Mouse (Mus musculus) right cerebral cortex, postnatal 4 days (tissue): ENCODE measurements around the gene Etl4.

Source experiments
- DNase-seq: peaks from one replicate; pipeline ENCODE4 v3.0.0-alpha.2; 2022

Gene Etl4

DNA sequence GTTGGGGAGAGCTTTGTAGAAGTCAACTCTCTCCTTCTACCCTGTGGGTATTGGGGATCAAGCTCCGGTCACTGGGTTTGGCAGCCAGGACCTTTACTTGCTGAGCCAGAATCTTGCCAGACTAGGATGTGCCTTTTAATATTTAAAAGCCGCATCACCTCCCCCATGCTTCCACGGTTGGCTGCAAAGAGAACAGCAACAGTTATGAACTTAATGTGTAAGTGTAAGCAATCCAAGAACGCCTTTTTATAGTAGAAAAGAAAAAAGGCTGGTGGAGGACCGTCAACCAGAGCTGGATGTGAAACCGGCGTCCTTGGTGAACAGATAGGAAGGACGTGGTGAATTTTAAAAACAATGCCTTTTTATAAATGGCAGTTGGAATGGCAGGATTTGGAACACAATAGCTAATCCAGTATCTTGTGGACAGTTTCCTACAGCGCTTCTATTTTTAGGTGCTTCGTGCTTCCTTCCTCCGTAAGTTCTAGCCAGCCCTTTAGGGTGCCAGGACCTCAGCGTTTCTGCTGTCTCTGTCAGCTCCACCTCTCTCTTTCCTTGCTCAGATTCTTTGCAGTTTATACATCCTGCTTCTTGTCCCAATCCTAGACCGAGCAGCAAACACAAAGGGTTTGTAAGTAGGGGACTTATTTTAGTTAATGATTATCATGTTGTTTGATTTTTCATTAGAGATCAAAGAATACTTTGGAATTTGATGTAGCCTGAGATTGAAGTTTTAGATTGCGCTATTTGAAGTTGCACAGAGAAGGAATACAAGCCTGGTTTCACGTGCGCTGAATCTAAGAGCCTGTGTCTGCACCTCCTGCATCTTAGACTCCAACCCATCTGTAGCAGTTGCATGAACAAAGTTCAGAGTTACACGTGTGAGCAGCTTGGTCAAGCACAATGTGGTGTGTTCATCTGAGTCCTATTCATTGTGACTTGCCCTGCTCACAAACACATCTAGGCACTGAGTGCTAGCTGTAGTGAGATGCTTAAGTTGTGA is 535.9 kb downstream of the Etl4 start:
- DNase-seq, result no peak

DNA sequence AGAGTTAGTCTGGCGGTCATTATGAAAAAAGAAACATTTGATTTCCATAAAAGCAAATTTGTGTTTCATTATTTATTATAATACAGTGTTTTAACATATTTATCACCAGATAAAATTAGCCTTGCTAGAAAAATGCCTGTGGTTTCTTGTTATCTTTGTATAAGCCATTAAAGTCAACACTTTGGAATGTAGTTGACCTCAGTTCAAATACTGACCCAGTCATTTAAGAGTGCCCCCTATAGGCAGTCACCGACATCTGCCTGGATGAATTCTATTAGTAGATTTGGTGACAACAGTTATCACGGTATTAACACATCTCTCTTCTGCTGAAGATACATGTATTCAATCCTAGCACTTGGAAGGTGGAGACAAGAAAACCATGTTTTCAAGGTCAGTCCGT is 536.6 kb downstream of the Etl4 start:
- DNase-seq, result no peak

DNA sequence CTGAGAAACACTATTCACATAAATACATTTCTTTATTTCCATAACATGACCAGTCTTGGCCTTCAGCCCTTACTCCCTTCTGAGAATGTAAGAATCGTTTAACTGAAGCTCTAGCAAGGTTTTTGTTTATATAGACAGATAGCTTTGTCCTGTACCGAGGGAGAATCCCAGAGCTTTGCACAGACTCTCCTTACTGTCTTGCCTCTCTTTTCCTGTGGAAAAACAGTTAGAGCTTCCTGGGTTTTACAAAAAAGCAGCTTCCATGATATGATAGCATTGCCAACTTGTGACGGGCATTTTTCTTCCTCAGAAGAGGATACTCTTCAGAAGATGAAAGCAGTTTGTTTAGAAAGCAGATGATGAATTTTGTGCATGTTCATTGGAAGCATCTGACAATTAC is 541.4 kb downstream of the Etl4 start:
- no peak for DNase-seq

DNA sequence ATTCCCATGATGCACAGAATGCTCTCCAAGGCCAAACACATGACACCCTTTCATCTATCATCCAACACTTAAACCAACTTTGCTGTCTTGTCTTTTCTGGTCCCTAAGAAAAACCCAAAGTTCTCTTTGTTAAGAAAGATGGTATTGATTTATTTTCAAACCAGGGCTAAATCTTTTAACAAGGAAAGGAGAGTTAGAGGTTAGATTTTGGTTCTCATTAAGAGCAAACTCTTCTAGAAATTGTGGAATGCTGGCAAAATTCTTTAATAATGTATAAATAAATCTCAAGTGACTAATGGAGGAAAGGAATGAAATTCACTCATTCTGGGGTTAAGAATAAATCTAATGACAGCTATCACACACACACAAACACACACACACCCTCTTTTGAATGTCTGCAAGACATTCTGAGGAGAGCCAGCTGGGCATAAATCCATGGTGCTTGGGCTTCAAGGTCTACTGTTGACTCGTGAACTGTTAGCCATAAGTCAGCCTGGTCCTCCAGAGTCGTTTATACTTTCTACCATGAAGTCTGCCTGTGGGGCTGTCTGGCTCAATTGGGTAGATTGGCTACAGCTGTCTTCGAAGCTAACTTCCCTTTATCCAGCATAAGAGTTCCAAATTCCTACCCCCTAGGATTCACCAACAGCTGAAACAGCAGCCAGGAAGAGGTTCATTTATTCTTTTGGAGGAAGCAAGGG is 544.1 kb downstream of the Etl4 start:
- no peak for DNase-seq

DNA sequence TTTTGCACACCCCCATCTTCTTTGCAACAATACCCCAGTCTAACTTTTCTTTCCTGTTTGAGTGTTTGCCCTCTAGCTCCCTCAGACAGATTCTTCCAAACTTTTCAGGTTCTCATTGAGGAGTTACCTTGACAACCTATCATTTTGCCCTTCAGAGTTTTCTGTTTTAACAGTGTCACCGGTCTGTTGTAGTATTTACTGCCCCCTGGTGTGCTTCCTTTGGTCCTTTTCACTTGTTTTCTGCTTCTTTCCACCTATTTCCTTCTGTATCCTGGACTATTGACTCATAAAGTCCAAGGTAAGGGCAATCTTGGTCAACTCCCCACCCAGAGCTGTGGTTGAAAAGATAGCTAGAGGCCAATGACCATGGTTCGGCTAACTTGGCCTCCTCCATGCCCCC is 569.6 kb downstream of the Etl4 start:
- no peak for DNase-seq

DNA sequence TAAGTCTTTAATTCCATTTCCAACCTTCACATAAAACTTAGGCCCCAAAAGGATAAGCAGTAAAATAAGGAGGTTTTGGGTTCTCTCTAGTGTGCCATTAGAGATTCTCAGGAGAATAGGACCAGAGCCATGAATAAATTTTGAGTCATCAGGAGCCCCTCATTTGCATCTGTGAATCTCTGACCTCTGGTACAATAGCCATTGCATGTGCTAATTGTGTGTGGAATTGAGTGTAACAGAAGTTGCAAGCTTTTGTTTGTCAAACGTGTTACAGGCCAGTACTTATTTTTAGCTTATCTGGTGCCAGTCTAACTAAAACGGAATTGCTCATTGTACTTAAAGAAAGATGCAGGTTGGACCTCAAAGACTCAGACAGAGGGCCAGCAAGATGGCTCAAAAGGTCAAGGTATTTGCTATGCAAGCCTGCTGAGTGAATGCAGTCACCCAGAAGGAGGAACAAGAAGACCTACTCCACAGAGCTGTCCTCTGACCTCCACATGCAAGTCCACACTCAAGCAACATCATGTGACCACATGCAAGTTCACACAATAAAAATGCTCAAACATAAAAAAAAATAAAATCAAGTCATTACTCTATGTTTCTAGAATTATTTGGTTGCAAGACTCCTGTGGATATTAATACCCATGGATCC is 576.7 kb downstream of the Etl4 start:
- no peak for DNase-seq

DNA sequence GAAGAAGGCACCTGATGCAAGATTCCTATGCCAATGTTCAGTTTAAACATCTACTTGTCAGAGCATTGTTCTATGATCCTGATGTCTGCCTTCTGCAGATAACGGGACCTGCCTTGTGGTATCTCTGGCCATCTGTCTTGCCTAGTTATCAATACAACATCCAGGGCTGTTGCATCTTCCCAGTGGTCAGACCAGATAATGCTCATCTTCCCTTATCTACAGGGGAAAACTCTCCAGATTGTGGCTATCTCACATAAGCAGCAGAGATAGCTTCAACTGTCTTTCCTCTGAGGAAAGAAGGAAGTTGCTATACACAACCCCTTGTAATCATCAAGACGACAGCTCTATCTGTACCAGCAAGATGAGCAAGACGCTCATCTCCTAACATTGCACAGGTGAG is 579.5 kb downstream of the Etl4 start:
- DNase-seq, result no peak

DNA sequence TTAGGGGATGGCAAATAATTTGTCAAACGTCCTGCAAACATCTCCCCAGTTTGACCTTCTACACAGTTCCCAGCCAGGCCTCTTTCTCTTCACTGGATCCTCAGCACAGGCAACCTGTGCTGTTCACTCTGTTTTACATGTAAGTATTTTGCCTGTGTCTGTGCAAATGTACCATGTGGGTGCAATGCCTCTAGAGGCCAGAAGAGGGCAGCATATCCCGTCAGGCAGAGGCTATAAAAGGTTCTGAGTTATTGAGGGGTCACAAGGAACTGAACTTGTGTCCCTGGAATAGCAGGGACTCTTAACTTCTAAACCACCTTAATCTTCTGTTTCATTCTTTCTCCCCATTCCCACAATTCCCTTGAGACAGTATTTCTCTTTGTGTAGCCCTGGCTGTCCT is 582.5 kb downstream of the Etl4 start:
- no peak for DNase-seq

DNA sequence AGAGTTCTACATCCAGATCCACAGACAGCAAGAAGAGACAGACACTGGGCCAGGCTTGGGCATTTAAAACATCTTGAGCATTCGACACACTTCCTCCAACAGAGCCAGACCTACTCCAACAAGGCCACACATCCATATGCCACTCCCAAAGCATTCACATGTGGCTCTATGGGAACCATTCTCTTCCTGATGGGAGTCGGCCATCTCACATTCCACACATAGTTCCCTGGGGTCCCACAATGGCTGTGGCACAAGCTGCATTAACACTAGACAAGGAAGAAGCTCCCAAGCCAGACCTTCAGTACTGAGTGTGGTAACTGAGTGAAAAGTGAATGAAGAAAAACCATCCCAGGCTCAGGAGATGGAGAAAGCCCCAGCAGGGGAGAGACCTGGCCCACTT is 584.2 kb downstream of the Etl4 start:
- no peak for DNase-seq

DNA sequence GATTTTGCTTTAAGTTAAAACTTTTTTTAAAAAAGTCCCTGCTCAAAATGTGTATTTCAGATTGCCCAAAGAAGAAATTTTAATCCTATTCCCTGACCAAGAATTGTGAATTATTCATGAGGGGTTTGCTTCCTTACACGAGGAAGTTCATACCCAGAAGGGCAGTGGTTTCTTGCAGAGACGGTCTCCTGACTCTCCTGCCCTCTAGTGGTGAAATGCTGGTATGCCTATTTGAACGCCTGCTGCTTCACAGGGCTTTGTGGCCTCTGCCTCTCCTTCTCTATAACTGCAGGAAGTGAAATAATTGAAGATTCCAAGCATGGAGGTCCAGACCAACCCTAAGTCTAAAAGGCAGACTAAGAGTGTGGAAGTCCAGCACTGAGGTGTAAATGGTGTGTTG is 585.1 kb downstream of the Etl4 start:
- peak; percentile 50 for DNase-seq

DNA sequence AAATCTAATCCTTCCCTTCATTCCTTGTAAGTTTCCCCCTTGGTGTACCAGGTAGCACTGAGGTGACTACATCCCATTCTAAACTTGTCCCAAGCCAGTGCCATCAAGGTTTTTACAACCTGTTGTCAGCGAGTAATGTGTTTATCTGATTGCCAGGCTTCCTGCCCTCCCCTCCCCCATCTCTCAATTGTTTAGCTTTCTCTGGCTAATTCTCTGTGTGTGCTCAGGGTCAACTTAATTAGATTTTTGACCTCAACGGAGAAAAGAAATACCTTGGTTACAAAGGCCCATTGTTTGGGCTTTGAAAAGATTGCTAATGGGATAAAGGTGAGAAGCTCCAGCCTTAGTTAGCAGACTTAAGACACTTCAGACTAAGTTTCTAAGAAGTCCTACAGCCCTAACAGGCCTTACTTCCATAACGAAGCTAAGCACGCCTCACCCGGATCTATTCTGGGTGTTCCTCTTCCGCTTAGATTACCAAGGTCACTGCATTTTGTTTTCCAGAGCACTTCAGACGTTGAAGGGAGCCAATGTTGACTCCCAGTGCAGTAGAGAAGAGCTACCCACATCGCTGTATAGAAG is 586.7 kb downstream of the Etl4 start:
- DNase-seq, result no peak

DNA sequence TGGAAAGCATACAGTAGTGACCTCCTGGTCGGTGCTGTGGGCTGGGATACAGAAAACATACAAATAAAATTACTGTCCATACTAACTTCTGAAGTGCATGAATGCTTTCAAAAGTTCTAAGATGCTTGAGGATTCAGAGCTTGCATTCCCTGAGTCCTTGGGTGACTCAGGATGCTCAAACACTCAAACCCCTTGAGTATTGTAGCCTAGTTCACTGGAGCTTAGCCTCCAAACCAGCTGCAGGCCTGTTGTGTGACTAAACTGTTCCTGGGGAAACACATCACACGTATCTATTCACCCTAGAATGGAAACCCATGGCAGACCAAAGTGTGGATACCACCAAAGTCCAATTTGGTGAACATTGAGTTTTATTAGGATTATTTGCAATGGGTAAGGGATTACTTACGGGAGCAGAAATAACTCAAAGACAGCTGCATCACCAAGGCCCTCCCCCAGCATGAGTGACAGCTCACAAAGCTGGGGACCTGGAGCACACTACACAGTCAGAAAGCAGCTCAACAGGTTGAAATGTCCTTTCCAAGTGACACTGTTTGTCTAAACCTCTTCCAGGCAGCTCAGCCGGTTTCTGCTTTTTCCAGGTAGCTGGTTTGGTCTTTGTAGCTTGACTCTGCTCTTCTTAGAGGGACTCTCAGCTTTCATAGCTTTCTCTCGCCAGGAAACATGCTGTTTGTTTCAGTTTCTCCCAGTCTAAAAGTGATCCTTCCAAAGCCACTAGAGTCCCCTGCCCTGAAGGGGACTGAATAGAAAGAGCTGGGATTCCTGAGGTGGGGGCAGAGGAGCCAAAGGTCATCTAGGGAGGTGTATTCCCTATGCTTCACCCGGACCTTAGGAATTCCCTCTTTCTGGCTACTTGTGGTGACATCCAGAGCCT is 598.5 kb downstream of the Etl4 start:
- DNase-seq, result no peak

DNA sequence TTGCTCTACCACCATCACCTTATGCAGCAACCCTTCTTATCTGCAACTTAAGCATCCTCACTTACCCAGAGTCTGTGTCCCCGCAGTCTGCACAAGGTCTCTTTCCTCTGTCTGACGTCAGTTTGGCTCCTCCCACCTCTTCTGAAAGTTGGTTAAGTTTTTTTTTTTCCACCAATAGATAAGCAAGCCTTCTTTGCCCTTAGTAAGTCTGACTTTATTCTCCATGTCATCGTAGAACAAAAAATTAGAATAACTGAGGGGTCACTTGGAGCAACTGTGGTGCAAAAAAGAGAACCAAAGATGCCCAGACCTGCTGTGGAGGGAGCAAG is 599.1 kb downstream of the Etl4 start:
- no peak for DNase-seq

DNA sequence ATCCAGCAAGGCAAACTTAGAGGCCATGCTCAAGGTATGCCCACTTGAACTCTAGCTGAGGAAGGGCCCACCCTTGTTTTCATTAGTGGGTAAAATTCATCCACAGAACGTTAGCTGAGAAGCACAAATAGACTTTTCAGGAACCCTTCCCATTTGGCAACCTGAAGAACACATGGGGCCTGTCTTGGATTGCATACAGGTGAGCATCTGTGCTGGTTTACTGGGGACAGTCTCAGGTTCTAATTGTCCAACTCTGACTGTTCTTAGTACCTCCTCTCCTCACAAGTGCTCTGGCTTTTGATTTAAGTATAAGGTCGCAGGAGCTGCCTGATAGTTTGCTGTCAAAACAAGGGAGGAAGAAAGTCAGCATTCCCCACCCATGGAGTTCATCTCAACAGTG is 600.5 kb downstream of the Etl4 start:
- no peak for DNase-seq

DNA sequence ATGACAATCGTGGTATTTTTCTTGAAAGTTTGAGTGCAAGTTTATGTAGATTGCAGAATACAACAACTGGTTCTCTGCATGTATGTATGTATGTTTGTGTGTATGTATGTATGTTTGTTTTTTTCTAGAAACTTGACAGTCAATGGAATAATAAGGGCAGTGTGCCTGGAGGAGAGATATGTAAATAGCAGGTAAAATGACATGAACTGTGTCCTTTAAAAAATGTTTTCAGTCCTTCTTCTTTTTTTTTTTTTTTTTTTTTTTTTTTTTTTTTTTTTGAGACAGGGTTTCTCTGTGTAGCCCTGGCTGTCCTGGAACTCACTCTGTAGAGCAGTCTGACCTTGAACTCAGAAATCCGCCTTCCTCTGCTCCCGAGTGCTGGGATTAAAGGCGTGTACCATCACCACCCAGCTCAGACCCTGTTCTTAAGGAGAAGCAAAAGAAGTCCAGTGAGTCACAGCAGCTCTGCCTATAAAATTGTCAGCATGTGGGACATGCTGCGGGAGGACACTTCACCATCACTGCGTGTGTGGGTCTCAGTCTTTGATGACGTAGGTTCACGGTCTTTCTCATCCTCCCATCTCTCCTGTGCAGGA is 606.8 kb downstream of the Etl4 start:
- no peak for DNase-seq

DNA sequence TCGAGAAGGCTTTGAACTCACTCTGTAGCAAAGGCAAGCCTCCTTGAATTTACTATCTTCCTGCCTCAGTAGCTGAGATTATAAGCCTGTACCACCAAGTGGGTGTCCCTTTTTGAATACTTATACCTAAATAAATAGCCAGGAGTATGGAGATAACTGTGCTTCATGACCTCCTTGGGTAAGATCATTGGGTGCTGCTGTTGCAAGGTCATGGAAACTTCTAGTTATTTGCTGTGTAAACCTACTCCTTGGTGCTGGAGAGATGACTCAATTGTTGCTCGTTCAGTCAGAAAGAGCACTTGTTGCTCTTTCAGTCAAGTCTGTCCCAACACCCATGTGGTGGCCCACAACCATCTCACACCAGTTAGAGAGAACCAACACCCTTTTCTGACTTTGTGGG is 608.3 kb downstream of the Etl4 start:
- DNase-seq, result no peak

DNA sequence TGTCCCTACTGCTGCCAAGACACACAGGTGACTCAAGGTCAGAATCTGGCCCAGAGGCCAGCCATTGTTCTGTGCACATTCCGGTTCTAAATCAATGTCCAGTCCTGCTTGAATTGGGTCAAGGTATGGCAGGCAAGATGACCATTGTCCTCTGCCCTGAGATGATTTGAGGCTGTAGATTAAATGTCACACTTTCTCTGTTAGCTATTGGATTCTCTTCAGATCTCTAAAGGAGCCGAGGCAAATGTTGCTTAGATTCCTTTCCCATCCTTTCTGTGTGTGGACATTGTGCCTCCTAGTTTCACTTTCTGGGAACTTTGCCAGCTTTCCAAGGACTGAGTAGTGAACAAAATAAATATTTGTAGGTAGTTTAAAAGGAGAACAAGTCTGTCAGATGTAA is 608.9 kb downstream of the Etl4 start:
- no peak for DNase-seq

DNA sequence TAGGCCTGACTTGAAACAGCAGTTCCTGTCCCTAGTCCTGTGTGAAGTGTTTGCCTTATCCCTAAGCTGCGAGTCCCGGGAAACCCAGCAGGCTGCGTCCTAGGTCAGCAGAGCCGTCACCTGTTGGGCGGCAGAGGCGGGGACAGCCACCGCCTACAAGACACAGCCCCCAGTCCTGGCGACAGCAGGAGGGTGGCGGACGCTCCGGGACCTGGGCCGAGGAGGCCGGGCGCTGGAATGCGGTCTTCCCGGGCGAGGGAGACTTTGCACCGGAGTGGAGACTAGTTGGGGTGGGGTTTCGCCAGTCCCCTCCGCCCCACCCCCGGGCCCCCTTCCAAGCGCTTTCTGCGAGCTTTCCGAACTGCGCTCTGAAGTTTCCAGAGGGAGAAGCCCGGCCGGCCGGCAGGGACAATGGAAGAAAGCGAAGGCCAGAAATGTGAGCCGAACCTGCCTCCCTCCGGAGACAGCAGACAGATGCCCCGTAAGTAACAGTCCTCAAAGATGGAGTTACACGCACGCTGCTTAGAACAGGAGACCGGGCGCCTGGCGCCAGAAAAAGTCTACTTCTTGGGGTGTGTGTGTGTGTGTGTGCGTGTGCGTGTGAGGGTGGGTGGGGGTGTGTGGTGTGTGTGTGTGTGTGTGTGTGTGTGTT is 610.0 kb downstream of the Etl4 start:
- peak; percentile 34 for DNase-seq

DNA sequence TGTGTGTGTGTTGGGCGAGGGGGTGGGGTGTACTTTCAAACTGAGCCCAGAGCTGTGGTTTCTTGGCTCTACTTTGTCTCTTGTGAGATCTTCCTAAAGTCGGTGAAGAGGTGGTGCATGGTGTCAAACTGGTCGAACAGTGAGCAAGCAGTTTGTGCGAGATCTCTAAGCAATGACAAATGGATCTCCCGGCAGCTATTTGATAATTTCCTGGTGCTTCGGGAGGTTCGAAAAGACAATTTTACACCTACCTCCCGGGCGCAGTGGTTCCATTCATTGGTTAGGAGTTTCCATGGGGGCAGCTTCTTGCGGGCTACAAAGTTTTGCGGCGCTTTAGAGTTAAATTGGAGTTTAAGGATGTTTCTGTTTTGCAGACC is 610.5 kb downstream of the Etl4 start:
- no peak for DNase-seq

DNA sequence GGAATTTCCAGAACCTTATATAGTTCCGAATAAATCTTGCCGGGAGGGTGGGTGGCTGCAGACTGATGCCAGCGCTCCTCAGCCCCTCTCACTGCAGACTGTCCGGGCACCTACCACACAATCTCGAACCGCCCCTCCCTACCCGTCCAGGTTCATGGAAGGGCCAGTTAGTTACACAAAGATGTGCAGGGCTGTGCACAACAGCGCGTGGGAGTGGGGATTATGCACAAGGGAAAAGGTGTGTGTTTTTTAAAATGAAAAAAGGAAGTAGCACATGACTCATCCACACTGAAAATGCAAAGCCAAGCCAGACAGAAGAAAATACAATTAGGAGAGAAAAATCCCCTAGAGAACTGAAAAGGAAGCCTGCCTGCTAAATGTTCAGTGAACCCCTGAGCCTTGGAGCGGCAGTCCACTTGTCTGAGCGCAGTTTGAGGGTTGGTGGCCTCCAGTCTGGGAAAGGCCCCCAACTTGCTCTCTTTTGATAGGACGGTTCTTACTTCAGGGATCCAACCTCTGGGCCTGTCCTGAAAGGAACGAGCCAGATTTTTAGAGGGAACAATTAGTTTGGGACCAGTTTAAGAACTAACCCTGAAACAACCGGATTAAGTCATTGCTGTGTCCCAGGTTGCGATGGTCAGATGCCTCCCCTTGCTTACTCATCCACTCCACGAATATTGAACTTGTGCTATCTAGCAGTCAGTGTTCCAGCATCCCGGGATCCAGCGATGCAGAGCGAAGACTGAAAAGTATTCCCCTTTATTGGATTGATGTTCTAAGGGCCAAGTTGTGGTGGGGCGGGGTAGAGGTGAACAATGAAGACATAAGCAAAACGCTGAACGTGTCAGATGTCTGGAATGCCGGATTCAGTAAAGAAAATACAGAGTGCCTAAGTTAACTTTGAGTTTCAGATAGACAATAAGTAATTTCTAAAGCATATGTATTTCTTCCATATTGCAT is 611.3 kb downstream of the Etl4 start:
- DNase-seq, result no peak
